In genomic region chr15:3293477-3293876, GRCm38 (mm10) we compare ENCODE assay signal across 21 mouse cellular contexts. TPM values are rescaled to one million over a fixed set of nuclear protein-coding genes. Genes with fewer than 3 reads are reported as not detected.
"Had no signal": no experiment of that assay in that cellular context is flagged by ENCODE, and none has a peak within 500 bp of the region (broad histone marks: within the 10 kb centered on the region; RNA-seq: fewer than 3 reads in every experiment).

No protein-coding gene starts in this region.

- ATAC-seq: liver, postnatal 0 days; lung, postnatal 0 days; midbrain, embryonic 13.5 days; midbrain, embryonic 15.5 days had no signal

- H3K4me1 ChIP-seq: liver, embryonic 15.5 days; lung, embryonic 15.5 days; megakaryocyte, embryonic 14.5 days; midbrain, embryonic 13.5 days; midbrain, embryonic 15.5 days; neural tube, embryonic 12.5 days; stomach, embryonic 15.5 days had no signal

- H3K27ac ChIP-seq: liver, embryonic 15.5 days; lung, embryonic 15.5 days; macrophage; midbrain, embryonic 13.5 days; midbrain, embryonic 15.5 days; neural tube, embryonic 12.5 days; stomach, embryonic 15.5 days; stomach, postnatal 0 days had no signal

- H3K9me3 ChIP-seq: liver, embryonic 15.5 days; lung, embryonic 15.5 days; megakaryocyte, embryonic 14.5 days; midbrain, embryonic 13.5 days; midbrain, embryonic 15.5 days; neural tube, embryonic 12.5 days; stomach, embryonic 15.5 days had no signal

- H3K9ac ChIP-seq: liver, embryonic 15.5 days; liver, postnatal 0 days; lung, embryonic 15.5 days; midbrain, embryonic 13.5 days; midbrain, embryonic 15.5 days; neural tube, embryonic 12.5 days; stomach, embryonic 15.5 days had no signal

- DNase-seq: liver, postnatal 0 days; lung, adult 2 months; lung, postnatal 14 days; lung, postnatal 36 days; right cerebral cortex, postnatal 14 days; thymus, adult 18-20 months; thymus, postnatal 14 days; thymus, postnatal 36 days had no signal

- H3K4me3 ChIP-seq: liver, embryonic 15.5 days; lung, embryonic 15.5 days; megakaryocyte, embryonic 14.5 days; midbrain, embryonic 13.5 days; midbrain, embryonic 15.5 days; neural tube, embryonic 12.5 days; stomach, embryonic 15.5 days had no signal

- H3K4me2 ChIP-seq: liver, embryonic 15.5 days; lung, embryonic 15.5 days; midbrain, embryonic 11.5 days; midbrain, embryonic 13.5 days; midbrain, embryonic 15.5 days; neural tube, embryonic 12.5 days; stomach, embryonic 15.5 days had no signal

- H3K27me3 ChIP-seq: liver, embryonic 15.5 days; lung, embryonic 15.5 days; megakaryocyte, embryonic 14.5 days; midbrain, embryonic 13.5 days; midbrain, embryonic 15.5 days; neural tube, embryonic 12.5 days; stomach, embryonic 15.5 days had no signal

- H3K36me3 ChIP-seq: liver, embryonic 15.5 days; lung, embryonic 15.5 days; midbrain, embryonic 13.5 days; midbrain, embryonic 15.5 days; neural tube, embryonic 12.5 days; stomach, embryonic 15.5 days had no signal

RNA-seq across cellular contexts. Expression of gene Ccdc152, which starts 9.8 kb away (rescaled TPM):
- total RNA-seq: midbrain, postnatal 0 days had no signal
- polyA plus RNA-seq: neural tube, embryonic 14.5 days had no signal
